ENCODE assay signal across 14 mouse cellular contexts in the genomic region with DNA sequence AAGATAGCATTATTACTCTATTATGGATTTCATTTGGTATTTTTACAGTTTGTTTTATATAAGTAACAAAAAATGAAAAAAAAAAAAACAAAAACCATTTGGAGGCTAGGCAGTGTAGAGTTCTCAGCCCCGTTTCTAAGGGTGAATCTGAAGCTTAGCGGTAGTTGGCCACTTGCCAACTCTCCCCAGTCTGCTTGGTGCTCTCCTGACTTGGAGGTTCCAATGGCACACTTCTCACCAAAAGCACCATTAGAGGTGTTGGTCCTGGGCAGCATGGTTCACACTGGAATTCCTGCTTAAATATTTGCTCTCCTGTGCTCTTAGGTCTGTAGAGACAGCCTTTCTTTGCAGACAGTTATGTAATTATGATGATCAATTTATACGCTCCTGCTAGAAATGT. TPM values are rescaled to one million over a fixed set of nuclear protein-coding genes. Genes with fewer than 3 reads are reported as not detected.
DNase-seq lines count a peak whose midpoint lies in the region; ATAC-seq and TF ChIP-seq lines count a peak whose summit lies in the region.
"Had no signal": no experiment of that assay in that cellular context is flagged by ENCODE, and none has a peak within 500 bp of the region (broad histone marks: within the 10 kb centered on the region; RNA-seq: fewer than 3 reads in every experiment).

No protein-coding gene starts in this region.

- intact Hi-C loops in gastrocnemius, postnatal 36 days (cut with DNase I) = no loop called here

- H3K27me3 ChIP-seq in cerebellum, adult 2 months (ENCODE audit: control insufficient read depth, insufficient read depth, low read length) = no peaks in the 10 kb centered on the region
- H3K27me3 ChIP-seq in kidney, embryonic 14.5 days (ENCODE audit: control insufficient read depth, insufficient read depth, low read length) = no peaks in the 10 kb centered on the region
- no peaks in the 10 kb centered on the region for H3K27me3 ChIP-seq in midbrain, embryonic 14.5 days (ENCODE audit: control insufficient read depth, insufficient read depth, low read length)
- H3K27me3 ChIP-seq in midbrain, embryonic 15.5 days (replicated peaks) = no peaks in the 10 kb centered on the region
- H3K27me3 ChIP-seq: midbrain, embryonic 13.5 days; neural tube, embryonic 12.5 days had no signal

- H3K4me2 ChIP-seq in kidney, embryonic 14.5 days (replicated peaks; ENCODE audit: low read depth, low read length) = no peak overlapping the region
- no peak overlapping the region for H3K4me2 ChIP-seq in midbrain, embryonic 14.5 days (ENCODE audit: low read length)
- no peak overlapping the region for H3K4me2 ChIP-seq in midbrain, embryonic 15.5 days
- H3K4me2 ChIP-seq: midbrain, embryonic 13.5 days; neural tube, embryonic 12.5 days had no signal

- H3K27ac ChIP-seq in cerebellum, adult 2 months (ENCODE audit: insufficient read depth, low read length) = no peak overlapping the region
- no peak overlapping the region for H3K27ac ChIP-seq in kidney, embryonic 14.5 days (ENCODE audit: low read depth, low read length)
- H3K27ac ChIP-seq in midbrain, embryonic 14.5 days (replicated peaks; ENCODE audit: low read depth, low read length) = no peak overlapping the region
- H3K27ac ChIP-seq in midbrain, embryonic 15.5 days = no peak overlapping the region
- H3K27ac ChIP-seq: heart, adult 2 months; midbrain, embryonic 13.5 days; neural tube, embryonic 12.5 days had no signal

- H3K4me1 ChIP-seq in cerebellum, adult 2 months (ENCODE audit: control insufficient read depth, insufficient read depth, low read length) = peaks cover 10% of the 10 kb centered on the region
- 0 out of 2 replicates have a peak, but pooled peaks cover 6% of the 10 kb centered on the region for H3K4me1 ChIP-seq in kidney, embryonic 14.5 days (ENCODE audit: control insufficient read depth, insufficient read depth, low read length)
- H3K4me1 ChIP-seq in midbrain, embryonic 14.5 days (ENCODE audit: control insufficient read depth, insufficient read depth, low read length) = no peaks in the 10 kb centered on the region
- no peaks in the 10 kb centered on the region for H3K4me1 ChIP-seq in midbrain, embryonic 15.5 days
- H3K4me1 ChIP-seq: midbrain, embryonic 13.5 days; neural tube, embryonic 12.5 days had no signal

- no peak overlapping the region for H3K4me3 ChIP-seq in cerebellum, adult 2 months (replicated peaks; ENCODE audit: insufficient read depth, low read depth, low read length)
- H3K4me3 ChIP-seq in kidney, embryonic 14.5 days (ENCODE audit: low read length) = no peak overlapping the region
- H3K4me3 ChIP-seq in midbrain, embryonic 14.5 days (replicated peaks; ENCODE audit: low read depth, low read length) = no peak overlapping the region
- no peak overlapping the region for H3K4me3 ChIP-seq in midbrain, embryonic 15.5 days
- H3K4me3 ChIP-seq: erythroblast, embryonic 14.5 days; heart, adult 2 months; midbrain, embryonic 13.5 days; neural tube, embryonic 12.5 days had no signal

- TF ChIP-seq CTCF in cerebellum, adult 2 months (IDR thresholded peaks at IDR 0.05; ENCODE audit: borderline replicate concordance, insufficient read depth, low read depth, low read length) = no peak

- no peak for TF ChIP-seq POLR2A in cerebellum, adult 2 months (IDR thresholded peaks at IDR 0.05; ENCODE audit: borderline replicate concordance, insufficient read depth, low read length)

- no peaks in the 10 kb centered on the region for H3K9me3 ChIP-seq in kidney, embryonic 14.5 days (ENCODE audit: control insufficient read depth, low read length)
- no peaks in the 10 kb centered on the region for H3K9me3 ChIP-seq in midbrain, embryonic 14.5 days (ENCODE audit: control insufficient read depth, low read length)
- no peaks in the 10 kb centered on the region for H3K9me3 ChIP-seq in midbrain, embryonic 15.5 days
- H3K9me3 ChIP-seq: midbrain, embryonic 13.5 days; neural tube, embryonic 12.5 days had no signal

- H3K9ac ChIP-seq in kidney, embryonic 14.5 days (ENCODE audit: low read depth, low read length) = no peak overlapping the region
- H3K9ac ChIP-seq in midbrain, embryonic 14.5 days (replicated peaks; ENCODE audit: low read length) = no peak overlapping the region
- H3K9ac ChIP-seq in midbrain, embryonic 15.5 days = no peak overlapping the region
- H3K9ac ChIP-seq: midbrain, embryonic 13.5 days; neural tube, embryonic 12.5 days had no signal

- WGBS in cerebellum, adult 2 months = 34% methylated on average over 3 of the region's 3 CpGs
- WGBS in kidney, embryonic 14.5 days = 71% methylated on average over 3 of the region's 3 CpGs
- 79% methylated on average over 3 of the region's 3 CpGs for WGBS in midbrain, embryonic 14.5 days
- 79% methylated on average over 3 of the region's 3 CpGs for WGBS in midbrain, embryonic 15.5 days

- H3K36me3 ChIP-seq in kidney, embryonic 14.5 days (ENCODE audit: control insufficient read depth, insufficient read depth, low read length) = no peaks in the 10 kb centered on the region
- H3K36me3 ChIP-seq in midbrain, embryonic 14.5 days (ENCODE audit: control insufficient read depth, insufficient read depth, low read length) = no peaks in the 10 kb centered on the region
- H3K36me3 ChIP-seq in midbrain, embryonic 15.5 days (replicated peaks) = no peaks in the 10 kb centered on the region
- H3K36me3 ChIP-seq: midbrain, embryonic 13.5 days; neural tube, embryonic 12.5 days had no signal

- DNase-seq in cerebellum, adult 2 months = peak; percentile 23 to 38
- DNase-seq in cerebellum, adult 11 months = no peak
- DNase-seq in kidney, postnatal 10 days = peak; percentile 36
- peak; percentile 37 for DNase-seq in midbrain, embryonic 14.5 days
- DNase-seq in mesoderm, embryonic 11.5 days (ENCODE audit: low read depth, low spot score) = peak; percentile 20
- no peak for DNase-seq in gastrocnemius, postnatal 36 days
- DNase-seq: heart, adult 2 months; right cerebral cortex, adult 18-20 months had no signal

- ATAC-seq in kidney, embryonic 14.5 days (ENCODE audit: low FRiP score, low TSS enrichment) = no peak
- no peak for ATAC-seq in midbrain, embryonic 14.5 days (ENCODE audit: low FRiP score, low TSS enrichment)
- no peak for ATAC-seq in midbrain, embryonic 15.5 days (replicated peaks)
- ATAC-seq: intestine, embryonic 16.5 days; midbrain, embryonic 13.5 days had no signal

RNA-seq across cellular contexts. Expression of gene Qtrt2, which starts 8.8 kb away (rescaled TPM):
- polyA plus RNA-seq in cerebellum, adult 2 months (2012; rRNA removed) = 29.6 and 32.4 TPM in 2 replicates
- 29.3 and 46.2 TPM in 2 replicates for polyA plus RNA-seq in kidney, embryonic 14.5 days (2014; fragmentation: Nextera tagmentation; extraction: Ambion mirVana)
- polyA plus RNA-seq in midbrain, embryonic 14.5 days (2014; fragmentation: Nextera tagmentation; extraction: Ambion mirVana) = 19.5 and 28.9 TPM in 2 replicates
- 17.2 and 18.1 TPM in 2 replicates for polyA plus RNA-seq in midbrain, embryonic 15.5 days (2015; fragmentation: Nextera tagmentation; extraction: Ambion mirVana)
- total RNA-seq in gastrocnemius, postnatal 36 days (2021) = 10 to 100 TPM in 1 of 2 experiments, 1 to 10 TPM in 1; 8.4 to 10.8 TPM

RNA-seq across cellular contexts. Expression of gene Zdhhc23, which starts 44.2 kb away (rescaled TPM):
- 1.9 and 2.1 TPM in 2 replicates for polyA plus RNA-seq in cerebellum, adult 2 months (2012; rRNA removed)
- polyA plus RNA-seq in kidney, embryonic 14.5 days (2014; fragmentation: Nextera tagmentation; extraction: Ambion mirVana) = 0.81 and 1.6 TPM in 2 replicates
- 2.6 and 3.0 TPM in 2 replicates for polyA plus RNA-seq in midbrain, embryonic 14.5 days (2014; fragmentation: Nextera tagmentation; extraction: Ambion mirVana)
- 3.3 and 3.7 TPM in 2 replicates for polyA plus RNA-seq in midbrain, embryonic 15.5 days (2015; fragmentation: Nextera tagmentation; extraction: Ambion mirVana)
- total RNA-seq in gastrocnemius, postnatal 36 days (2021) = 10 to 100 TPM in 1 of 2 experiments, 1 to 10 TPM in 1; 7.5 to 10.9 TPM

RNA-seq across cellular contexts. Expression of gene Ccdc191, which starts 45.8 kb away (rescaled TPM):
- polyA plus RNA-seq in cerebellum, adult 2 months (2012; rRNA removed) = 4.8 and 12.5 TPM in 2 replicates
- polyA plus RNA-seq in kidney, embryonic 14.5 days (2014; fragmentation: Nextera tagmentation; extraction: Ambion mirVana) = 16.0 and 19.6 TPM in 2 replicates
- 6.6 and 8.6 TPM in 2 replicates for polyA plus RNA-seq in midbrain, embryonic 14.5 days (2014; fragmentation: Nextera tagmentation; extraction: Ambion mirVana)
- polyA plus RNA-seq in midbrain, embryonic 15.5 days (2015; fragmentation: Nextera tagmentation; extraction: Ambion mirVana) = 7.7 and 8.0 TPM in 2 replicates
- total RNA-seq in gastrocnemius, postnatal 36 days (2021) = 1 to 10 TPM; 1.9 to 2.0 TPM

Comparison
In these comparisons a context has a peak if more than half of its experiments do, and no peak if none do; other contexts are left out.
1. DNase-seq: peak in cerebellum, adult 2 months (2 of 2), kidney, postnatal 10 days (single experiment), midbrain, embryonic 14.5 days (single experiment) and mesoderm, embryonic 11.5 days (single experiment); none in cerebellum, adult 11 months (single experiment) and gastrocnemius, postnatal 36 days (0 of 2).